Mouse (Mus musculus): Measurements from ENCODE around the gene Tmbim1. TPM values are rescaled to one million over a fixed set of nuclear protein-coding genes. Genes with fewer than 3 reads are reported as not detected.
A peak's percentile ranks its signal among the peaks of the same experiment; 100 is the strongest.
"Not testable (repeated sequence)": the region's sequence is repeated elsewhere in the genome, so short reads cannot be mapped to it uniquely, and the experiment has no call there.

The Tmbim1 gene
- total RNA-seq, 2 experiments from 2014 or later, result 63.2 to 68.6 TPM

- DNase-seq (ENCODE audit: low spot score in 2 of 2), result no peak
These were observed 24.5 kb upstream of the Tmbim1 start for GRCm38 (mm10) chr1:74329899-74330431.

- DNase-seq (ENCODE audit: low spot score in 2 of 2), result not testable (repeated sequence)
These were observed 21.5 kb upstream of the Tmbim1 start for GRCm38 (mm10) chr1:74326916-74327315.

GRCm38 (mm10) chr1:74321396-74321795 lies 16.0 kb upstream of the Tmbim1 start:
- DNase-seq (ENCODE audit: low spot score in 2 of 2), result no peak

GRCm38 (mm10) chr1:74318711-74319110 lies 13.3 kb upstream of the Tmbim1 start:
- no peak for DNase-seq (ENCODE audit: low spot score in 2 of 2)

DNA sequence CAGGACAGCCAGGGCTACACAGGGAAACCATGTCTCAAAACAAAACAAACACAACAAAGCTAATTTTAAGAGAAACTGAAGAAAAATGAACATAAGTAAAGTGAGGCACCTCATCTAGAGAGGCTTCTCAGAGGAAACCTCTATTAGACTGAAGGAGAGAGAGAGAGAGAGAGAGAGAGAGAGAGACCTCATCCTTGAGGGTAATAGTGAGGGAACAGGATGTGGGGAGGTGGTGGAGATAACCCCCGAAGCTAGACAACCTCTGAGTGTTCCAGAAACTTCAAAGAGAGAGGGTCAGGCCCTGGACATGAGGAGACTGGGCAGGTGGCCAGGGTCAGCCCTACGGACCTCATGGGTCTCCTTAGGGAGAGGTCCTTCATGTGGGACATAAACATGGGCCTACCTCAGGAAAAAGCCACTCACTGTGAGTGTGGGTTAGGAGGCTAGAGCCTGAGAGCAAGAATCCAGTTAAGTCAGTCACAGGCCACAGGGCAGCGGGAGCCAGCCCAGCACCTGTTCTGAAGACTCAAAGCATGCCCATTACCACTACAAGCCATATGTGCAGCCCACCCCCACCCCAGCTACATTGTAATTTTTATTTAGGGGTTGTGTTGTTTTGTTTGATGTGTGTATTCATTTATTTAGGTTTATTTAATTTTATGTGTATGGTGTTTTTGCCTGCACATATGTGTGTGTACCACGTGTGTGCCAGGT lies 10.8 kb upstream of the Tmbim1 start:
- DNase-seq (ENCODE audit: low spot score in 2 of 2), result no peak

- DNase-seq (ENCODE audit: low spot score in 2 of 2), result no peak
These were observed 9.4 kb upstream of the Tmbim1 start for GRCm38 (mm10) chr1:74314796-74315195.

DNA sequence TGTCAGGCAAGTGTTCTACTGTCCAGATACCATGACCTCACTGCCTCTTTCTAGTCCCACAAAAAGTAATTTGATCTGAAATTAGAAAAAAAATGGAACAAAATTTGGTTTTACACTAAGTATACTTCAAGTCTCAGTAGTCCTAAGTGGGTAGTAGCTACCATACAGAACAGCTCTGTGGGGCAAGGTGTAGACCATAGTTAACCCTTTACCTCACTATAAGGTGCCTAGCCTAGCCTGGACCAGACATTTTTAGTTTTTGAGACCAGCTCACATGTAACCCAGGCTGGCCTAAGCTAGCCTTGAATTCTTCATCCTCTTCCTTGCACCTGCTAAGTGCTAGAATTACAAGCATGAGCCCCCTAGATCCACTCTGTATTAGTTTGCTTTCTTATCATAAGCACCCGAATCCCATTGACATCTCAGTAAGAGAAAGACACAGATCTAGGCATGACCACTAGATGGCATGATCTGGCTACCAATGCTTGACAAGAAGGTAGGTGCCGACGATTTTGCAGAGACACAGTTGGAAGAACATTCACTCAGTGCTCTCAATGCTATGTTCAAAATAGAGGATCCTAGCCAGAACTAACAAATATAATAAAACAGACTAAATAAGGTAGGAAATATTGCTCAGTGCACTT lies 7.7 kb upstream of the Tmbim1 start:
- DNase-seq (ENCODE audit: low spot score in 2 of 2), result peak in 1 of 2 experiments; percentile 62

DNA sequence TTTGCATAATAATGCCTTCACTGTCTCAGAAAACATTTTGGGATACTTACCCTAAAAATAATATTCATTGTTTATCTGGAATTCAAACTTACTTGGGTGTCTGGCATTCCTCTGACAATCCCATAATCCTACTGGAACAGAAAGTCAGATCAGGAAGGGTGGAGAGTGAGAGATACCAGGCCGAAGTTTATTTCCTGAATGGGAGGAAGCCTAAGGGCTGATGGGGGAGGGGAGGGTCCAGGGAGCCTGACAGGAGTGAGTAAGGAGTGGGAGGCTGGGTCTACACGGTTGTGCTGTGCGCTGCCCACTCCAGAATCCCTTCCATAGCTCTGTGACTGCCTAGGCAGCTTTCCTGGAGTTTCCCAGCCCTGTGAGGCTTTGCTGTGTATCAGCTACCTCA lies 4.3 kb upstream of the Tmbim1 start:
- DNase-seq (ENCODE audit: low spot score in 2 of 2), result no peak

DNA sequence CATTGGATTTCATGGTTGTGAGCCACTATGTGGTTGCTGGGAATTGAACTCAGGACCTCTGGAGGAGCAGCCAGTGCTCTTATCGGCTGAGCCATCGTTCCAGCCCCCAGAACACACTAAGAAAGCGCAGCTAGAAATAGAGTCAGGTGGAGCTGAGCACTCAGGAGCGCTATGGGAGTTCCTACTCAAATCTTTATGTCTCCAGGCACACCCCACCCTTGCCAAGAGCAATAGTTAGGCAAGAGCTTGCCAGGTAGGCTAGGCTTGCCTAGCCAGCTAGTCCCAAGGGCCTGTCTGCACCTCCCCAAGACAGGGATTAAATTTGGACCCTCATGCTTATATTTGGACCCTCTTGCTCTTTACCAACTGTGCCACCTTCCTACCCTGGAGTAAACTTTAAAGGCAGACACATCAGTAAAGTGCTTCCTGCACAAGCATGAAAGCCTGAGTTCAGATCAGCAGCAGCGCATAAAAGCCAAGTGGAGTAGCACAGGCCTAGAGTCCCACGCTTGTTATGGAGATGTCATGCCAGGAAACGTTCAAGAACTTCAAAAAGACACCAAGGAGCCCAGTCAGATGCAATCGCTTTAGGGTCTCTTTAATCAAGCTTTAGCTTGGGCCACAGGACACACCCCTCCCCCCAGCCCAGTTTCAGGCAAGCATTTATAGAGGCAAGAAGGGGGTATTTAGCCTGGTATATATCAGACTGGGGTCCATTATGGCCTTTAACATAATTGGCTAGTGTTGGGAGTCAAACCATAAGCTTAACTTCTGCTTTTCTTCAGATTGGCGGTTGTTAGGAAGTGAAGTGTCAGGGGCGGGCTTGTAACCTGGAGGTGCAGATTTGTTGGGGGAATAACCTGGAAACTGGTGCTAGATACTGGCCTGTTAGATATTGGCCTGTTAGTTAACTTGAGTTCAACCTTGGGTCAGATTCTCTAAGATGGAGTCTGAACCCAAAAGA lies 2.9 kb upstream of the Tmbim1 start:
- DNase-seq (ENCODE audit: low spot score in 2 of 2), result no peak

GRCm38 (mm10) chr1:74307146-74307545 lies 1.7 kb upstream of the Tmbim1 start:
- DNase-seq (ENCODE audit: low spot score in 2 of 2), result no peak

- DNase-seq (ENCODE audit: low spot score in 2 of 2), result no peak
These were observed 476 bp downstream of the Tmbim1 start for GRCm38 (mm10) chr1:74304946-74305345.

- DNase-seq (ENCODE audit: low spot score in 2 of 2), result no peak
These were observed 1.1 kb downstream of the Tmbim1 start for GRCm38 (mm10) chr1:74304339-74304790.

DNA sequence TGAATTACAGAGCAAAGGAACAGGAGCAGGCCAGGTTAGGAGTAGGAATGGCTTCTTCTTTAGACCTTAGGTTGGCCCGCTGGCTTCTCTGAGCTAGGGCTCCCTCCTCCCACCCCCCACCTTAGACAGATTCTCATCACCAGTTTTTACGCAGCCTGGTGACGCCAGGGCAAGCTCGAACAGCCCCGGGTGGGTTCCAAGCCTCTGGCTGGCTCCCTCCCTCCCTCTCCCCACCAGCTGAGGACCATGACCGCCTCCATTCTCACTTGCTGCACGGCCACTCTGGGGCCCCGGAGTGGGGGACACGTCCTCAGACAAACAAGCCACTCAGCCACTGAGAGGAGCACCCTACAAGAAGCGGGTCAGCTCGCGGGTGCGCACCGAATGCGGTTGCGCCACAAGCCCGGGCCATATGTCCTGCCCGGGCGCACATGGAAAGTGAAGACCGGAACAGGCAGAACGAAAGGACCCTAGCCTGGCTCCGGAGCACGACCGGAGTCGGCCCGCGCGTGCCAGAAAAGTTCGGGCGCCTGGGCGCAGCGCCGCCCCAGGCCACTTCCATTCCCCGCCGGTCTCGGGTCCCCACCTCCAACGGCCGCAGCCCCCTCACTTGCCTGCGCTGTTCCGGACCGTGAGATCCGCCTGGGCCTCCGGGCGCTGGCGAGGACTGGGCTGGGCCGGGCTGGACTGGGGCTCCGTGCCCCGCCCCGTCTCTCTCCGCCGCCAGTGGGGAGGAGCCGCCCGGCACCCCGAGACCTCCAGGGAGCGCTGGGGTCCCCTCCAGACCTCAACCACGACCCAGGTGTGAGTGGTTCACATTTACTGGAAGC lies 1.7 kb downstream of the Tmbim1 start:
- DNase-seq (ENCODE audit: low spot score in 2 of 2), result peak; percentile 73 to 84

- no peak for DNase-seq (ENCODE audit: low spot score in 2 of 2)
These were observed 2.6 kb downstream of the Tmbim1 start for GRCm38 (mm10) chr1:74302835-74303234.

- DNase-seq (ENCODE audit: low spot score in 2 of 2), result no peak
These were observed 3.2 kb downstream of the Tmbim1 start for GRCm38 (mm10) chr1:74302229-74302628.

GRCm38 (mm10) chr1:74300347-74301110 lies 4.9 kb downstream of the Tmbim1 start:
- DNase-seq (ENCODE audit: low spot score in 2 of 2), result no peak

GRCm38 (mm10) chr1:74298996-74299395 lies 6.4 kb downstream of the Tmbim1 start:
- DNase-seq (ENCODE audit: low spot score in 2 of 2), result peak in 1 of 2 experiments; percentile 48

- DNase-seq (ENCODE audit: low spot score in 2 of 2), result no peak
These were observed 7.2 kb downstream of the Tmbim1 start for GRCm38 (mm10) chr1:74298157-74298750.

DNA sequence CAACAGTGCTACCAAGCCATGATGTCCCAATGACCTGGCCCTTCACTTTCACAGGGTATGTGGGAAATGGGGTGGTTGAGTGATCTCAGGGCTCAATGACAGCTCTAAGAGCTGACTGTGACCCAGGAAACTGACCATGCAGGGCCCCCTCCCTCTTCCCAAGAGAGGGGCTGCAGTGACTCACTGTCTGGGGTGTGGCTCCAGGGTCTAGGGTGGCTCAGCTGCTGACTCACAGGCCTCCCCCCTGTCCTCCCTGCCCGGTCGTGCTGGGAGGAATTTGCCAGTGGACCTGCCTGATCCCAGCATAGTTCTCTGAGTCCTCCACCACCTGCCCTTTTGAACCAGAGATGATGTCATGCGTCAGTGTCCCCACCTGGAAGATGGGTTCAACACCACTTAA lies 8.2 kb downstream of the Tmbim1 start:
- no peak for DNase-seq (ENCODE audit: low spot score in 2 of 2)

All from gastrocnemius, postnatal 4 days (tissue).